Mouse (Mus musculus): Measurements from ENCODE around the gene Olfr457. TPM values are rescaled to one million over a fixed set of nuclear protein-coding genes. Genes with fewer than 3 reads are reported as not detected.

Gene Olfr457
- total and polyA plus RNA-seq, 2 experiments from 2014 or later, result not detected

GRCm38 (mm10) chr6:42433554-42433953, 42.6 kb downstream of the Olfr457 start:
- no peaks in the 10 kb centered on the region for H3K27me3 ChIP-seq (ENCODE audit: insufficient read depth, low read length)
- no peaks in the 10 kb centered on the region for H3K36me3 ChIP-seq (ENCODE audit: insufficient read depth, low read length)
- no peak for TF ChIP-seq CTCF (IDR thresholded peaks at IDR 0.05; ENCODE audit: low read depth)
- no peak overlapping the region for H3K9ac ChIP-seq (replicated peaks; ENCODE audit: low read length)
- no peak overlapping the region for H3K27ac ChIP-seq
- no peaks in the 10 kb centered on the region for H3K4me1 ChIP-seq (ENCODE audit: insufficient read depth, low read length)
- H3K4me2 ChIP-seq (ENCODE audit: low read depth, low read length), result no peak overlapping the region
- 64% methylated on average over 2 of the region's 2 CpGs for WGBS
- DNase-seq (ENCODE audit: low spot score) (no peak), ATAC-seq (no peak)
- no peaks in the 10 kb centered on the region for H3K9me3 ChIP-seq (ENCODE audit: low read length)
- H3K4me3 ChIP-seq (ENCODE audit: low read length), result no peak overlapping the region

DNA sequence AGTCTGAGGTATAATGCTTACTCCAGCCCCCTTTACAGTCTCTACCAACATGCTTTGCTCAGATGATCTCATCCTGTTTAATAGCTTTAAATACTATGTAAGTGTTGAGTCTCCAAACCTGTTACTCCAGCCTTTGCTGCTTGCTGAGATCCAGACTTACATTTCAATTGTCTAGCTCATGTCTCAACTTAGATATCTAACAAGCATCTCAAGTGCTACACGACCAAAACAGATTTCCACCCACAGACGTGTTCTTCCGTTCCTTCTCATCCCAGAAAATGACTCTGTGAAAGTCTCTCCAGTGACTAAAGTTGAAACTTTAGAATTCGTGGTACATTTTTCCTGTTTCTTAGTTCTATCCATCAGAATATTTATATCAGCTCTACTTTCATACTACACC, 49.8 kb downstream of the Olfr457 start:
- Histone ChIP-seq H3K4me3 (ENCODE audit: low read length) (no peak overlapping the region), H3K4me1 (ENCODE audit: insufficient read depth, low read length) (no peaks in the 10 kb centered on the region), H3K4me2 (ENCODE audit: low read depth, low read length) (no peak overlapping the region), H3K9ac (replicated peaks; ENCODE audit: low read length) (no peak overlapping the region), H3K27me3 (ENCODE audit: insufficient read depth, low read length) (no peaks in the 10 kb centered on the region), H3K9me3 (ENCODE audit: low read length) (no peaks in the 10 kb centered on the region), H3K36me3 (ENCODE audit: insufficient read depth, low read length) (no peaks in the 10 kb centered on the region), H3K27ac (no peak overlapping the region)
- DNase-seq (ENCODE audit: low spot score) (no peak), ATAC-seq (no peak)
- WGBS, result 85% methylated on average over 4 of the region's 4 CpGs
- no peak for TF ChIP-seq CTCF (IDR thresholded peaks at IDR 0.05; ENCODE audit: low read depth)

- no peak overlapping the region for H3K4me3 ChIP-seq (ENCODE audit: low read length)
- H3K36me3 ChIP-seq (ENCODE audit: insufficient read depth, low read length), result no peaks in the 10 kb centered on the region
- no peak overlapping the region for H3K4me2 ChIP-seq (ENCODE audit: low read depth, low read length)
- H3K27ac ChIP-seq, result no peak overlapping the region
- no peaks in the 10 kb centered on the region for H3K9me3 ChIP-seq (ENCODE audit: low read length)
- ATAC-seq (no peak), DNase-seq (ENCODE audit: low spot score) (no peak)
- H3K9ac ChIP-seq (replicated peaks; ENCODE audit: low read length), result no peak overlapping the region
- no peaks in the 10 kb centered on the region for H3K4me1 ChIP-seq (ENCODE audit: insufficient read depth, low read length)
- no peaks in the 10 kb centered on the region for H3K27me3 ChIP-seq (ENCODE audit: insufficient read depth, low read length)
- 97% methylated on average over 3 of the region's 3 CpGs for WGBS
- no peak for TF ChIP-seq CTCF (IDR thresholded peaks at IDR 0.05; ENCODE audit: low read depth)
These were observed 51.7 kb downstream of the Olfr457 start for GRCm38 (mm10) chr6:42424472-42424871.

DNA sequence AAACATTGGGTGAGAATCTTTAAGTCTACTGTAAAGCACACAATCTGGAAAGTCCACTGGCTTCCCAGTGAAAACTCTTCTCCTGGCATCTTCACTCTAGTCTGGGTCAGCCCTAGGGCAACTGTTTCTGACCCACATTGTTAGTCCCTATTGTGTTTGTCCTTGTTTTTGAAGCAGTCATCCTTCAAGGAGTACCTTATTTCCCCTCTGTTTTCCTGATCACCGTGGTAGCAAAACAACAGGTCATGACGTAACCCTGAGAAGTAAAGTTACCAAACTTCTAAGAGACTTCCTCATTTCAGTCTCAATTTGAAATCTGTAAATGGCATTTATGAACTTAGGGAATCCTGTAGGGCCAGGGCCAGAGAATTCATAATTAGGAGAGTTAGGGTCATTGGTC, 54.7 kb downstream of the Olfr457 start:
- no peak for TF ChIP-seq CTCF (IDR thresholded peaks at IDR 0.05; ENCODE audit: low read depth)
- no peaks in the 10 kb centered on the region for H3K9me3 ChIP-seq (ENCODE audit: low read length)
- H3K9ac ChIP-seq (replicated peaks; ENCODE audit: low read length), result no peak overlapping the region
- no peaks in the 10 kb centered on the region for H3K27me3 ChIP-seq (ENCODE audit: insufficient read depth, low read length)
- no peak overlapping the region for H3K4me2 ChIP-seq (ENCODE audit: low read depth, low read length)
- WGBS, result 71% methylated on average over 2 of the region's 2 CpGs
- no peaks in the 10 kb centered on the region for H3K36me3 ChIP-seq (ENCODE audit: insufficient read depth, low read length)
- H3K4me3 ChIP-seq (ENCODE audit: low read length), result no peak overlapping the region
- ATAC-seq (no peak), DNase-seq (ENCODE audit: low spot score) (no peak)
- no peak overlapping the region for H3K27ac ChIP-seq
- no peaks in the 10 kb centered on the region for H3K4me1 ChIP-seq (ENCODE audit: insufficient read depth, low read length)

GRCm38 (mm10) chr6:42419443-42419842, 56.7 kb downstream of the Olfr457 start:
- H3K27me3 ChIP-seq (ENCODE audit: insufficient read depth, low read length), result no peaks in the 10 kb centered on the region
- no peaks in the 10 kb centered on the region for H3K9me3 ChIP-seq (ENCODE audit: low read length)
- ATAC-seq (no peak), DNase-seq (ENCODE audit: low spot score) (no peak)
- H3K9ac ChIP-seq (replicated peaks; ENCODE audit: low read length), result no peak overlapping the region
- TF ChIP-seq CTCF (IDR thresholded peaks at IDR 0.05; ENCODE audit: low read depth), result no peak
- H3K4me1 ChIP-seq (ENCODE audit: insufficient read depth, low read length), result no peaks in the 10 kb centered on the region
- no peaks in the 10 kb centered on the region for H3K36me3 ChIP-seq (ENCODE audit: insufficient read depth, low read length)
- no peak overlapping the region for H3K4me3 ChIP-seq (ENCODE audit: low read length)
- 90% methylated on average over 2 of the region's 2 CpGs for WGBS
- H3K4me2 ChIP-seq (ENCODE audit: low read depth, low read length), result no peak overlapping the region
- H3K27ac ChIP-seq, result no peak overlapping the region

Other genes starting within 250 kb of the Olfr457 start
- 6.5 and 12.2 TPM in 2 replicates for gene Gstk1, start 230.4 kb downstream of the Olfr457 start, total RNA-seq (2014; rRNA removed)
- 15.5 and 17.7 TPM in 2 replicates for gene Gstk1, start 230.4 kb downstream of the Olfr457 start, polyA plus RNA-seq (2015; fragmentation: Nextera tagmentation; extraction: Ambion mirVana)
- gene Tmem139, start 214.4 kb downstream of the Olfr457 start, total RNA-seq (2014; rRNA removed), result 0.21 TPM in 1 of 2 replicates, not detected in the other
- gene Tmem139, start 214.4 kb downstream of the Olfr457 start, polyA plus RNA-seq (2015; fragmentation: Nextera tagmentation; extraction: Ambion mirVana), result 0.21 TPM in 1 of 2 replicates, not detected in the other
- 31.7 and 43.0 TPM in 2 replicates for gene Casp2, start 211.3 kb downstream of the Olfr457 start, total RNA-seq (2014; rRNA removed)
- 20.3 and 22.2 TPM in 2 replicates for gene Casp2, start 211.3 kb downstream of the Olfr457 start, polyA plus RNA-seq (2015; fragmentation: Nextera tagmentation; extraction: Ambion mirVana)
- 2.0 and 3.5 TPM in 2 replicates for gene Clcn1, start 189.7 kb downstream of the Olfr457 start, total RNA-seq (2014; rRNA removed)
- gene Clcn1, start 189.7 kb downstream of the Olfr457 start, polyA plus RNA-seq (2015; fragmentation: Nextera tagmentation; extraction: Ambion mirVana), result 0.43 and 0.95 TPM in 2 replicates
- gene Fam131b, start 151.7 kb downstream of the Olfr457 start, total RNA-seq (2014; rRNA removed), result 56.5 and 61.6 TPM in 2 replicates
- gene Fam131b, start 151.7 kb downstream of the Olfr457 start, polyA plus RNA-seq (2015; fragmentation: Nextera tagmentation; extraction: Ambion mirVana), result 4.6 and 5.0 TPM in 2 replicates
- gene Zyx, start 126.7 kb downstream of the Olfr457 start, total RNA-seq (2014; rRNA removed), result 62.6 and 63.9 TPM in 2 replicates
- 54.1 and 63.2 TPM in 2 replicates for gene Zyx, start 126.7 kb downstream of the Olfr457 start, polyA plus RNA-seq (2015; fragmentation: Nextera tagmentation; extraction: Ambion mirVana)
- 0.37 and 0.40 TPM in 2 replicates for gene Epha1, start 103.1 kb downstream of the Olfr457 start, total RNA-seq (2014; rRNA removed)
- 0.64 and 0.66 TPM in 2 replicates for gene Epha1, start 103.1 kb downstream of the Olfr457 start, polyA plus RNA-seq (2015; fragmentation: Nextera tagmentation; extraction: Ambion mirVana)
- gene Tas2r143, start 76.1 kb downstream of the Olfr457 start, total RNA-seq (2014; rRNA removed), result not detected in 2 replicates
- not detected in 2 replicates for gene Tas2r143, start 76.1 kb downstream of the Olfr457 start, polyA plus RNA-seq (2015; fragmentation: Nextera tagmentation; extraction: Ambion mirVana)
- not detected in 2 replicates for gene Tas2r135, start 70.9 kb downstream of the Olfr457 start, total RNA-seq (2014; rRNA removed)
- gene Tas2r135, start 70.9 kb downstream of the Olfr457 start, polyA plus RNA-seq (2015; fragmentation: Nextera tagmentation; extraction: Ambion mirVana), result not detected in 2 replicates
- not detected in 2 replicates for gene Tas2r126, start 41.8 kb downstream of the Olfr457 start, total RNA-seq (2014; rRNA removed)
- not detected in 2 replicates for gene Tas2r126, start 41.8 kb downstream of the Olfr457 start, polyA plus RNA-seq (2015; fragmentation: Nextera tagmentation; extraction: Ambion mirVana)
- not detected in 2 replicates for gene Olfr458, start 11.1 kb downstream of the Olfr457 start, total RNA-seq (2014; rRNA removed)
- gene Olfr458, start 11.1 kb downstream of the Olfr457 start, polyA plus RNA-seq (2015; fragmentation: Nextera tagmentation; extraction: Ambion mirVana), result not detected in 2 replicates
- not detected in 2 replicates for gene Olfr456, start 10.9 kb upstream of the Olfr457 start, total RNA-seq (2014; rRNA removed)
- gene Olfr456, start 10.9 kb upstream of the Olfr457 start, polyA plus RNA-seq (2015; fragmentation: Nextera tagmentation; extraction: Ambion mirVana), result not detected in 2 replicates
- not detected in 2 replicates for gene Olfr455, start 71.3 kb upstream of the Olfr457 start, total RNA-seq (2014; rRNA removed)
- not detected in 2 replicates for gene Olfr455, start 71.3 kb upstream of the Olfr457 start, polyA plus RNA-seq (2015; fragmentation: Nextera tagmentation; extraction: Ambion mirVana)
- gene Tcaf3, start 121.4 kb upstream of the Olfr457 start, total RNA-seq (2014; rRNA removed), result not detected in 2 replicates
- not detected in 2 replicates for gene Tcaf3, start 121.4 kb upstream of the Olfr457 start, polyA plus RNA-seq (2015; fragmentation: Nextera tagmentation; extraction: Ambion mirVana)
- 2.9 and 4.0 TPM in 2 replicates for gene Tcaf2, start 168.9 kb upstream of the Olfr457 start, total RNA-seq (2014; rRNA removed)
- 2.1 and 2.4 TPM in 2 replicates for gene Tcaf2, start 168.9 kb upstream of the Olfr457 start, polyA plus RNA-seq (2015; fragmentation: Nextera tagmentation; extraction: Ambion mirVana)
- gene Tcaf1, start 233.8 kb upstream of the Olfr457 start, total RNA-seq (2014; rRNA removed), result 262 and 275 TPM in 2 replicates
- 182 and 194 TPM in 2 replicates for gene Tcaf1, start 233.8 kb upstream of the Olfr457 start, polyA plus RNA-seq (2015; fragmentation: Nextera tagmentation; extraction: Ambion mirVana)

Data from hindbrain, postnatal 0 days (tissue).